8 mouse cellular contexts compared by ENCODE assay signal in the genomic region with DNA sequence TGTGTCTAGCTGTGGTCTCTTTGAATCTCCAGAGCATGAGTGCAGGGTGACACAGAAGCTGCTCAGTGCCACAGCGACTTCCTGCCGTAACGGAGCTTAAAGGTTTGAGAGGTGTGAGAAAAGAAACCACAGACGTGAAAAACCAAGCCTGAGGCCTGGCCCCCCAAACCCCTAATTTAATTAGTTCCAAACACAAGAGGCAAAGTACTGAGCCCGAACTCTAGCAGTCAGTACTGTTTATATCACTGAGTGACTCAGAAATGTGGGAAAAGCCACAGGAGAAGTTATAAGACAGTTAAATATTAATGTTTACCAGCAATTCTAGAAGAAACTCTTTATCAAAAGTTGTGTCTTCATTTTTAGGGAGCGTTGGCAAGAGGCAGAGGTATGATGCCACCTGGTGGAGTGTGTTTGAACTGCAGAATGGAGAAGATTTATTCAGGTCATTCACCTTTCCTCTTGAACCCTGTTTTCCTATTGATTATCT. TPM values are rescaled to one million over a fixed set of nuclear protein-coding genes. Genes with fewer than 3 reads are reported as not detected.
DNase-seq lines count a peak whose midpoint lies in the region; ATAC-seq and TF ChIP-seq lines count a peak whose summit lies in the region.

No protein-coding gene starts in this region.

- peaks cover 36% of the 10 kb centered on the region for H3K36me3 ChIP-seq in heart, embryonic 11.5 days (ENCODE audit: control insufficient read depth, insufficient read depth, low read length)
- H3K36me3 ChIP-seq in forebrain, embryonic 15.5 days = peaks cover 72% of the 10 kb centered on the region

- no peaks in the 10 kb centered on the region for H3K9me3 ChIP-seq in heart, embryonic 11.5 days (replicated peaks; ENCODE audit: control insufficient read depth, low read length)
- H3K9me3 ChIP-seq in forebrain, embryonic 15.5 days = no peaks in the 10 kb centered on the region

- no peak for TF ChIP-seq POLR2A in cortical plate, adult 2 months (IDR thresholded peaks at IDR 0.05; ENCODE audit: extremely low read depth, insufficient read depth, low read length)

- no peaks in the 10 kb centered on the region for H3K27me3 ChIP-seq in heart, embryonic 11.5 days (ENCODE audit: control insufficient read depth, insufficient read depth, low read length)
- H3K27me3 ChIP-seq in forebrain, embryonic 15.5 days = no peaks in the 10 kb centered on the region

- 77% methylated on average over 6 of the region's 6 CpGs for WGBS in heart, embryonic 11.5 days (ENCODE audit: insufficient replicate concordance)
- 76% methylated on average over 6 of the region's 6 CpGs for WGBS in forebrain, embryonic 15.5 days

- no peak overlapping the region for H3K9ac ChIP-seq in heart, embryonic 11.5 days (ENCODE audit: low read depth, low read length)
- H3K9ac ChIP-seq in forebrain, embryonic 15.5 days (replicated peaks) = no peak overlapping the region

- peak; percentile 22 for DNase-seq in heart, adult 8-10 months (ENCODE audit: low spot score)
- DNase-seq in 416B (ENCODE audit: low read depth) = peak; percentile 36
- peak; percentile 12 for DNase-seq in Muller cell, postnatal 12 days (ENCODE audit: inconsistent ontology term)
- peak; percentile 26 for DNase-seq in kidney, postnatal 14 days
- DNase-seq in naive thymus-derived CD4-positive, alpha-beta T cell, adult 2 months (ENCODE audit: low read depth) = peak; percentile 91

- H3K4me1 ChIP-seq in heart, embryonic 11.5 days (ENCODE audit: control insufficient read depth, insufficient read depth, low read length) = no peaks in the 10 kb centered on the region
- no peaks in the 10 kb centered on the region for H3K4me1 ChIP-seq in cortical plate, adult 2 months (ENCODE audit: control insufficient read depth, insufficient read depth, low read length)
- no peaks in the 10 kb centered on the region for H3K4me1 ChIP-seq in forebrain, embryonic 15.5 days

- no peak overlapping the region for H3K4me3 ChIP-seq in heart, embryonic 11.5 days (ENCODE audit: low read depth, low read length)
- no peak overlapping the region for H3K4me3 ChIP-seq in cortical plate, adult 2 months (ENCODE audit: insufficient read depth, low read length)
- H3K4me3 ChIP-seq in forebrain, embryonic 15.5 days = no peak overlapping the region

- TF ChIP-seq CTCF in cortical plate, adult 2 months (IDR thresholded peaks at IDR 0.05; ENCODE audit: extremely low read depth, insufficient read depth, low read length) = peak; percentile 63

- ATAC-seq in heart, embryonic 11.5 days (replicated peaks; ENCODE audit: insufficient number of reproducible peaks, low FRiP score, low TSS enrichment) = no peak
- ATAC-seq in forebrain, embryonic 15.5 days (replicated peaks) = no peak

- no peak overlapping the region for H3K27ac ChIP-seq in heart, embryonic 11.5 days (ENCODE audit: low read depth, low read length)
- no peak overlapping the region for H3K27ac ChIP-seq in cortical plate, adult 2 months (ENCODE audit: insufficient read depth, low read length)
- no peak overlapping the region for H3K27ac ChIP-seq in forebrain, embryonic 15.5 days (replicated peaks)

- H3K4me2 ChIP-seq in heart, embryonic 11.5 days = no peak overlapping the region
- H3K4me2 ChIP-seq in forebrain, embryonic 15.5 days (replicated peaks) = no peak overlapping the region

RNA-seq across cellular contexts. Expression of gene Aqr, which starts 41.5 kb away (rescaled TPM):
- total RNA-seq in heart, adult 8-10 months (2022) = 10 to 100 TPM; 15.4 to 19.5 (median 17.6) TPM
- 34.9 and 38.8 TPM in 2 replicates for polyA plus RNA-seq in heart, embryonic 11.5 days (2014; fragmentation: Nextera tagmentation; extraction: Ambion mirVana)
- 23.3 and 26.0 TPM in 2 replicates for polyA plus RNA-seq in cortical plate, adult 2 months (2012; rRNA removed)
- polyA plus RNA-seq in forebrain, embryonic 15.5 days (2015; fragmentation: Nextera tagmentation; extraction: Ambion mirVana) = 49.9 and 52.1 TPM in 2 replicates

RNA-seq across cellular contexts. Expression of gene Zfp770, which starts 55.9 kb away (rescaled TPM):
- 10 to 100 TPM; 16.2 to 21.1 (median 17.2) TPM for total RNA-seq in heart, adult 8-10 months (2022)
- polyA plus RNA-seq in heart, embryonic 11.5 days (2014; fragmentation: Nextera tagmentation; extraction: Ambion mirVana) = 4.5 and 5.5 TPM in 2 replicates
- 10.2 and 10.8 TPM in 2 replicates for polyA plus RNA-seq in cortical plate, adult 2 months (2012; rRNA removed)
- 5.5 and 5.9 TPM in 2 replicates for polyA plus RNA-seq in forebrain, embryonic 15.5 days (2015; fragmentation: Nextera tagmentation; extraction: Ambion mirVana)

Comparison
In these comparisons a context has a peak if more than half of its experiments do, and no peak if none do; other contexts are left out.
1. DNase-seq: peak in every context shown above with its lines; median percentile 91 in naive thymus-derived CD4-positive, alpha-beta T cell, adult 2 months; 36 in 416B; 26 in kidney, postnatal 14 days; 22 in heart, adult 8-10 months; 12 in Muller cell, postnatal 12 days.